ENCODE assay signal across 13 mouse cellular contexts in genomic region chr4:87985281-87985680, GRCm38 (mm10). TPM values are rescaled to one million over a fixed set of nuclear protein-coding genes. Genes with fewer than 3 reads are reported as not detected.
A peak's percentile ranks its signal among the peaks of the same experiment; 100 is the strongest.
DNase-seq lines count a peak whose midpoint lies in the region; ATAC-seq lines count a peak whose summit lies in the region.
"Had no signal": no experiment of that assay in that cellular context is flagged by ENCODE, and none has a peak within 500 bp of the region (broad histone marks: within the 10 kb centered on the region; RNA-seq: fewer than 3 reads in every experiment).

No protein-coding gene starts in this region.

- no peaks in the 10 kb centered on the region for H3K27me3 ChIP-seq in midbrain, embryonic 12.5 days
- H3K27me3 ChIP-seq in midbrain, embryonic 11.5 days (ENCODE audit: control insufficient read depth, insufficient read depth, low read length): no peaks in the 10 kb centered on the region
- no peaks in the 10 kb centered on the region for H3K27me3 ChIP-seq in forebrain, embryonic 15.5 days
- no peaks in the 10 kb centered on the region for H3K27me3 ChIP-seq in hindbrain, embryonic 16.5 days (replicated peaks; ENCODE audit: control insufficient read depth, insufficient read depth, low read length)
- H3K27me3 ChIP-seq: midbrain, embryonic 13.5 days; neural tube, embryonic 12.5 days had no signal

- ATAC-seq in midbrain, embryonic 12.5 days (ENCODE audit: low FRiP score, low read depth): no peak
- ATAC-seq in midbrain, embryonic 11.5 days (ENCODE audit: low FRiP score): no peak
- no peak for ATAC-seq in forebrain, embryonic 15.5 days (replicated peaks)
- ATAC-seq in hindbrain, embryonic 16.5 days: no peak
- ATAC-seq: midbrain, embryonic 13.5 days had no signal

- H3K4me2 ChIP-seq in midbrain, embryonic 12.5 days (replicated peaks): no peak overlapping the region
- no peak overlapping the region for H3K4me2 ChIP-seq in midbrain, embryonic 11.5 days
- H3K4me2 ChIP-seq in forebrain, embryonic 15.5 days (replicated peaks): no peak overlapping the region
- H3K4me2 ChIP-seq in hindbrain, embryonic 16.5 days (ENCODE audit: low read length): no peak overlapping the region
- H3K4me2 ChIP-seq: midbrain, embryonic 13.5 days; neural tube, embryonic 12.5 days had no signal

- no peak overlapping the region for H3K9ac ChIP-seq in midbrain, embryonic 12.5 days (replicated peaks)
- H3K9ac ChIP-seq in midbrain, embryonic 11.5 days (ENCODE audit: low read length): no peak overlapping the region
- H3K9ac ChIP-seq in forebrain, embryonic 15.5 days (replicated peaks): no peak overlapping the region
- no peak overlapping the region for H3K9ac ChIP-seq in hindbrain, embryonic 16.5 days (ENCODE audit: low read depth, low read length)
- H3K9ac ChIP-seq: midbrain, embryonic 13.5 days; neural tube, embryonic 12.5 days had no signal

- H3K27ac ChIP-seq in midbrain, embryonic 12.5 days (replicated peaks): peak overlapping the region; percentile 20
- H3K27ac ChIP-seq in midbrain, embryonic 11.5 days (ENCODE audit: low read depth, low read length): no peak overlapping the region
- peak overlapping the region; percentile 31; the same call in 1 of the 2 replicates for H3K27ac ChIP-seq in forebrain, embryonic 15.5 days (replicated peaks)
- no peak overlapping the region for H3K27ac ChIP-seq in hindbrain, embryonic 16.5 days (ENCODE audit: low read depth, low read length)
- H3K27ac ChIP-seq: midbrain, embryonic 13.5 days; neural tube, embryonic 12.5 days had no signal

- no peaks in the 10 kb centered on the region for H3K36me3 ChIP-seq in midbrain, embryonic 12.5 days
- H3K36me3 ChIP-seq in midbrain, embryonic 11.5 days (ENCODE audit: control insufficient read depth, insufficient read depth, low read length): no peaks in the 10 kb centered on the region
- H3K36me3 ChIP-seq in forebrain, embryonic 15.5 days: no peaks in the 10 kb centered on the region
- H3K36me3 ChIP-seq in hindbrain, embryonic 16.5 days (ENCODE audit: control insufficient read depth, insufficient read depth, low read length): no peaks in the 10 kb centered on the region
- H3K36me3 ChIP-seq: midbrain, embryonic 13.5 days; neural tube, embryonic 12.5 days had no signal

- H3K9me3 ChIP-seq in midbrain, embryonic 12.5 days: no peaks in the 10 kb centered on the region
- H3K9me3 ChIP-seq in midbrain, embryonic 11.5 days (ENCODE audit: control insufficient read depth, low read length): no peaks in the 10 kb centered on the region
- H3K9me3 ChIP-seq in forebrain, embryonic 15.5 days: no peaks in the 10 kb centered on the region
- no peaks in the 10 kb centered on the region for H3K9me3 ChIP-seq in hindbrain, embryonic 16.5 days (ENCODE audit: control insufficient read depth, low read length)
- H3K9me3 ChIP-seq: midbrain, embryonic 13.5 days; neural tube, embryonic 12.5 days had no signal

- no peak overlapping the region for H3K4me3 ChIP-seq in midbrain, embryonic 12.5 days
- H3K4me3 ChIP-seq in midbrain, embryonic 11.5 days (ENCODE audit: low read depth, low read length): no peak overlapping the region
- H3K4me3 ChIP-seq in forebrain, embryonic 15.5 days: no peak overlapping the region
- no peak overlapping the region for H3K4me3 ChIP-seq in hindbrain, embryonic 16.5 days (ENCODE audit: low read length)
- H3K4me3 ChIP-seq: erythroblast, embryonic 14.5 days; midbrain, embryonic 13.5 days; neural tube, embryonic 12.5 days had no signal

- H3K4me1 ChIP-seq in midbrain, embryonic 12.5 days: peaks cover 34% of the 10 kb centered on the region
- H3K4me1 ChIP-seq in midbrain, embryonic 11.5 days (ENCODE audit: control insufficient read depth, insufficient read depth, low read length): peaks cover 16% of the 10 kb centered on the region
- peaks cover 33% of the 10 kb centered on the region for H3K4me1 ChIP-seq in forebrain, embryonic 15.5 days
- H3K4me1 ChIP-seq in hindbrain, embryonic 16.5 days (ENCODE audit: control insufficient read depth, insufficient read depth, low read depth, low read length): peaks cover 9% of the 10 kb centered on the region

- peak; percentile 53 for DNase-seq in heart, adult 11 months
- no peak for DNase-seq in heart, postnatal 4 days
- DNase-seq in midbrain, embryonic 11.5 days (ENCODE audit: low spot score, missing footprints): no peak
- DNase-seq in testis, postnatal 10 days (ENCODE audit: low spot score): no peak
- DNase-seq: gastrocnemius, postnatal 36 days; layer of hippocampus, postnatal 36 days; thymus, postnatal 4 days had no signal

- 51% methylated on average over 4 of the region's 4 CpGs for WGBS in midbrain, embryonic 12.5 days
- WGBS in midbrain, embryonic 11.5 days: 52% methylated on average over 4 of the region's 4 CpGs
- WGBS in forebrain, embryonic 15.5 days: 14% methylated on average over 4 of the region's 4 CpGs
- WGBS in hindbrain, embryonic 16.5 days: 53% methylated on average over 4 of the region's 4 CpGs

RNA-seq across cellular contexts. Expression of gene Mllt3, which starts 47.9 kb away (rescaled TPM):
- total RNA-seq in heart, postnatal 4 days (2021): 10 to 100 TPM; 14.0 to 17.7 TPM
- 80.2 and 99.9 TPM in 2 replicates for polyA plus RNA-seq in midbrain, embryonic 12.5 days (2016; fragmentation: Nextera tagmentation; extraction: Ambion mirVana)
- polyA plus RNA-seq in midbrain, embryonic 11.5 days (2014; fragmentation: Nextera tagmentation; extraction: Ambion mirVana): 62.3 and 63.1 TPM in 2 replicates
- polyA plus RNA-seq in forebrain, embryonic 15.5 days (2015; fragmentation: Nextera tagmentation; extraction: Ambion mirVana): 151 and 163 TPM in 2 replicates
- 59.0 and 73.4 TPM in 2 replicates for polyA plus RNA-seq in hindbrain, embryonic 16.5 days (2015; fragmentation: Nextera tagmentation; extraction: Ambion mirVana)

Comparison
In these comparisons a context has a peak if more than half of its experiments do, and no peak if none do; other contexts are left out.
1. H3K27ac ChIP-seq: peak in midbrain, embryonic 12.5 days (single experiment) and forebrain, embryonic 15.5 days (single experiment); none in midbrain, embryonic 11.5 days (single experiment) and hindbrain, embryonic 16.5 days (single experiment).